Mouse (Mus musculus): ENCODE data around the gene Acox3.

The Acox3 gene

DNA sequence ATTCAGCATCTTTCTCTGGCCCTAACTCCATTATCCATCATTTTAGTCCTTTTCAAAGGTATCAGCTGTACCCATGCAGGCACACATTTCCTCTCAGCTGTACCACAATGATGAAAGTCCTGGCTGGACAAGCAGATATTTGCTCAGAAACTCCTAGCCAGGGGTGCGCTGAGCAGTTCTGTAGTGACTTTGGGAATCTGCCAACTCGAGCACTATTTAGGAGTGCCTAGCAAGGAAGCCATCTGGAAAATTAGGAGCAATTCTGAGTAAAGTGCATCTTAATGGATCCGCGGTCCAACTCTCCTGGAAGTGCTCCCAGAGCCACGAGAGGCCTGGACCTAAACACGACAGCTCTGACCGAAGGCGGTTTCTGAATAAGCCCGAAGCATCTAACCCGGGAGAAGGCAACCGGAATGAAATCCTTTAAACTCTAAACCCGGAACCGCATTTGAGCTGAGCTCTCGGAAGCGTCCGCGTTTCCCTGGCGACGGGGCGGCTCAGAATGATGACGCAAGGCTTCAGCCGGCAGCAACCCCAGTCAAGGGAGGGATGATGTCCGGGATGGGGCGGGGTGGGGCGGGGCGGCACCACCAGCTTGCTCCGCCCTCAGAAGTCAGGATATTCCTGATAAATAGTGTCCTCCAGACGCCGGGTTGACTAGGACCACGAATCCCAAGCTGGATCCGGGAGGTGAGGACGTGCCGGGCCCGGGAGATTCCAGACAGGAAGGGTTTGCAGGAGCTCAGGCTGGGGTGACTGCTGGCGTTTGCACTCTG lies at the start of gene Acox3:
Gene Acox3 (plus strand): TSS at position 596 of the 776 bp plus-strand sequence.
- DNase-seq (ENCODE audit: low read depth, low spot score), result peak; percentile 97

DNA sequence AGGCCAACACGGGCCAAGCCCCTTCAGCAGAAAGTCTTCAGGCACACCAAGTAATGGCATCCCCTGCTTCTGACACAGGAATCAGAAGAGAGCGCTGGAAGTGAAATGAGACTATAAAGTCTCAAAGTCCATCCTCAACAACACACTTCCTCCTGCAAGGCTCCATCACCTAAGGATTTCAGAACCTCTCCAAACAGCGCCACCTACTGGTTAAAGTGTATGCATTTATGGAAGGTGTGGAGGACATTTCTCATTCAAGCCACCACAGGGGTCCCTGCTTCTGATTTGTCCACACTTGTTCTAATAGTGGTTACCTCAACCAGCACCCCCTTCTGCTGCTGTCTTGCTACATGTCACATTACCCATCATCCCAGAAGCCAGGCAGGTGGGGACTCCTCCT lies 46.6 kb upstream of the Acox3 start:
- DNase-seq (ENCODE audit: low read depth, low spot score), result peak; percentile 76

DNA sequence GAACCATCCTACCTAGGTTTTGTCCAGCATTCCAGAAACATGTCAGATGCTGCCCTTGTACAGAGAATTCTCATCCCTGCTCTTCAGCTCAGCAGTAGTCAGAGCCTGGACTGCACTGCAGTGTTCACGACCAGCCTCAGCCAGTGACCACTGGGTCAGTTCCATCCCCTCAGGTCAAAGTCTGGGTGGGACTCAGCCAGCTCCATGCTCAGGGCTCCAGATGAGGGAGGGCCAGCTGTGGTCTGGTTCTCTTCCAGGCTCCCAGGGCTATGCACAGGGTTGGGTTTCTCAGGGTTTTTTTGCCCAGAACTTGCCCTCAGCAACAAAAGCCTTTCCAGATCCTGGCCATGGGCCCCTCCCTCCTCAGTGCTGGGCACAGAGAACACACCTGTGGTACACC lies 45.4 kb upstream of the Acox3 start:
- no peak for DNase-seq (ENCODE audit: low read depth, low spot score)

DNA sequence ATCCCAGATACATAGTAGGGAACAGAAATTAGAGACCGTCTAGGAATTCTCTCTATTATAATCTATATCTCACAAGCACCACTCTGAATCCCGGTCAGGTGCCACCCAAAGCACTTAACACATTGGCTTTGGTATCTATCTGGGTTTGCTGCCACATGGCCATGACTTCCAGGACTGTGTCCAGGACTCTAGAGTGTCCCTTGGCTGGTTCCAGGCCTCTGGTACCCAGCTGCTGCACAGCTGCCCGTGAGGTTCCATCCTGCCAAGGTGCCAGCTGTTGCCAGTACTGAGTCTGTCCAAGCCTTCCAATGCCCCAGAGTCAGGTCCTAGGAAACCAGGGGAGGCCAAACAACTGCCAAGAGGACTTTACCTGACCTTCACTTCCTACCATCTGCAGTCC lies 44.8 kb upstream of the Acox3 start:
- no peak for DNase-seq (ENCODE audit: low read depth, low spot score)

DNA sequence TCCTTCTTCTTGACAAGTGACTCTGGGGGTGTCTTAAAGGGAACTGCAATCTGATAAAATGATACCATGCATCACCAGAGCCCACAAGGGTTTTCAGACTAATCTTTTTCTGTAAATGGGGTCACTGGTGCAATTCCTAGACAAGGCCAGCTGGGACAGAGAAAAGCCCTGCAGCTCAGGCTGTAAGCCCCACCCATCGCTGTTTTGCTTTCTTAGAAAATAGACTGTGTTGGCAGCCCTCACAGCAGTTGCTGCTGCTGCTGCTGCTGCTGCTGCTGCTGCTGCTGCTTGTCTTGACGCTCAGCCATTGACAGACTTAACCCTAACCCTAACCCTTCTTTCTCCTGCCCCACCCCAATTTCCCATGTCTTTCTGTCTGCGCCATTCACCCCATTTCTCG lies 43.3 kb upstream of the Acox3 start:
- DNase-seq (ENCODE audit: low read depth, low spot score), result no peak

DNA sequence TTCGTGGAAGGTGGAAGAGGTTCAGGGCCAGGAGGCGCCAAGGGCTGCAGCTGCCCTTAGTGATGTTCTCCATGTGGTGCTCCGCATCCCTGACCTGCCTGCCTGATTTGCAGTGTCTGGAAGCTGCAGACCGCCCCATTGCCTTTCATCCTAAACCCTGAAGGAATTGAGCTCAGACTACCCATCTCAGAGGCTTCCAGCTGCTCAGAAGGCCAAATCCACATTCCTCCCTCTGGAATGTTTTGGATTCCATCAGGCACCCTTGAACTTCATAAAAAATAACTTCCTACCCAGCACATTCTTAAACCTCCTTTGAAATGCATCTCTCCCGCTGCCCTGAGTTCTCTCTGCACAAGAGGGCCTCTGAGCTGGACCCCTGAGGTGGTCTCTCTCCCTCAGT lies 42.3 kb upstream of the Acox3 start:
- no peak for DNase-seq (ENCODE audit: low read depth, low spot score)

DNA sequence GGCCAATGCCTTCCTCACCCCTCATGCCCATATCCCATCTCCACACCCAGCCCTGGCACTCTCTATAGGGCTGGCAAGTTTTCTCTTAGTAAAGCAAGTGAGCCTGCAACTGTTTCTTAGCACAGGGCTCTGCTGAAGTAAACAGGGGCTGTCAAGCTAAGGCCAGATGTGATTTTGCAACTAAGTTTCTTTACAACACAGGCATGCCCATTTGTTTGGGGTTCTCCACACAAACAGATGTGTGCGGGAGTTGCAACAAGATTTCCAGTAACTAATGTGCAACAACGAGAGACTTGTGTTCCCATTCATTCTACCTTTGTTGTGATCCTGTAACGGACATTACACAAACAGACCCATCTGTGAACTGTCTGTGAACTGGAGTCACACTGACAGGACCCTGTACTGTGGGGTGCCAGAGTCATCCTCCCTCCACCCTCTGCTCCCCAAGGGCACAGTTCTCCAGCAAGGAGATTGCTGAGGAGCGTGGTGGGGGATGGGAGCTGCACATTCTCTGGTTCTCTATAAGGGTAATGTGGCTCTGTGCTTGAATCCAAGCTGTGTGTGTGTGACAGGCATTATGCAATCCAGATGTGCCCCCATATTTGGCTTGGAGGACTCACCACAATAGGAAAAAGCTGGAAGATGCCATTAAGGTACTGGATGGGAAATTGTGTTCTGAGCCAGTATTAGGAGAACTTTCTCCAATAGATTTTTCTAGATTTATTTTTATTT lies 41.6 kb upstream of the Acox3 start:
- DNase-seq (ENCODE audit: low read depth, low spot score), result no peak

DNA sequence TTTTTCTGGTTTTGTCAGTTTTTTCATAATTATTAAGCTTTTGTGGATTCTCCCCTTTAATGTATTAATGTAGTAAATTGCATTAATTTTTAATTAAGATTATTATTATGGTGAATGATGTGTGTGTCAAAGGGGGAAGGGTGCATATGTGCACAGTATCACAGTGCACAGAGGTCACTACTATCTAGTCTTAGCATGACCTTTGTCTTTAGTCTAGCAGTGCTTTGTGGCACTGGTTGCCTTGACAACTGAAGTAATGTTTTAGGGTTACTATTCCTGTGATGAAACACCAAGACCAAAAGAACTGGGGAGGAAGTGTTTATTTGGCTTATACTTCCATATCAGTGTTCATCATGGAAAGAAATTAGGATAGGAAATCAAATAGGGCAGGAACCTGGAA lies 36.7 kb upstream of the Acox3 start:
- DNase-seq (ENCODE audit: low read depth, low spot score), result no peak

DNA sequence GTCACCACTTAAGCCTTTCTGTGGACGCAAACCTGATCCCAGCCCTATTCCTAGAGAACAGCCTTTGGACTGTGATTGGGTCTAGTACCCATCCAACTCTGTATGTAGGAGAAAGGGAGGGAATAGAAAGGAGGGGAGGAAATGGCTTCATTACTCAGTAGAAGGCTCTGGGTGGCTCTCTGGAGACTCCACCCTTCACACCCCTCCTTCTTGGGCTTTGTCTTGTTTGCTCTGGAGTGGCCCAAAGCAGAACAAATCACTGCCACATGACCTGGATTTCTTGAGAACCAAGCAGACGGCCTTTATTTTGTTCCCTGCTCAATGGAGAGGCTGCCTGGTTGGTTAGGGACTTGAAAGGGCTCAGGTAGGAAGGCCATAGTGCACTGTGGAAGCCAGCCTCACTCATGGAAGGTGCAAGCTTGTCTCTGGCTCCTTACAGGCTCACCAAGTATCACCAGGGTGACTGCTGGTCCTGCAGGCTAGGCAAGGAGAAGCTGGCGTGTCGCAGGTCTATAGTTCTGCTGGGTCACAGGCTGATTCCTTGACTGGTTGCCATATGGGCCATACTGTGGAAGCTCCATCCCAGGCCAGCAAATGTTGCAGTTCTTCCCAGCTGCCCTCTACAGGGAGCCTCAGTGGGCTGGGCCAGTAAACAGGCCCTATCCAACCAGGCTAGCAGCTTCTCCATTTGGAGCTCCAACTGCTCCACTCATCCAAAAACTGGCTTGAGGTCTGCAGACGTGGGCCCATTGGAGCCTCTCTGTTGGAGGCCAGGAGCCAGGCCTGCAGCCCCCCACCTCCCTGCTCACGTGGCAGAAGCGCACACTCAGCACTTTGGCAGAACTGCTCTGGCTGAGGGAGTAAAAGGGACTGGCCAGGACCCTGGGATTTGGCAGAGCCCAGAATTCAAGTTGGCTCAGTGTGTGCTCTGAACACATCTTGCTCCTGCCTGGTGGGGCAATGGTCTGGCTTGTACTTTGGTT lies 30.7 kb upstream of the Acox3 start:
- DNase-seq (ENCODE audit: low read depth, low spot score), result peak; percentile 46

DNA sequence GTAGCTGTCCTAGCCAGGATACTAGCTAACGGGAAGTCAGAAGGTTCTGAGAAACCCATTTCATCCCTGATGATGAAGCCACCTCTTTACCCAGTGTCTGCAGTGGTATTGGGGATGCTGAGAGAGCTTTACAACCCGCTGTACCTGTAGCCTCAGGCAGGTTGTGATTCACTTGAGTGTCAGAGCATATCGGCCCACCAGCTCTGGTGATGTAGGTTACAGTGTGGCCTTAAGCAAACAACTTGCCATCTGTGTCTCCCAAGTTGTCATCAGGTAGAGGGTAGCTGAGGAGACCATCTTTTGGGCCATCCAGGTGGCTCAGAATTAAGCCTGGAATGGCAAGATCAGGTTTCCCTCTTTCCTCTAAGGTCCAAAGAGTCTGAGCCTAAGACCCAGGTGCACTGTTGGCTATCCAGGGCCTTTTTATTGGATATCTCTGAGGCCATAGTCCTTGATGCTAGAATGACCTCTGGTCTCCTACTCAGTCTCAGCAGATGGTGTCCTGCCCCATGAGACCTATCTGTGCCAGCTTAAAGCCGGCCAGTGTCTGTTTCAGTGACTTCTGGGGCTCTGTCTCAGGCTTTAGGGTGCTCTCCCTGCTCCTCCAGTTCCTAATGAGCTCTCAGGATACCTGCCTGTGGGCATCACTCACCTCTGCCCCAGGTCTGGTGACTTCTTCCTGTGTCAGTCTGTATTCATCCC lies 29.9 kb upstream of the Acox3 start:
- DNase-seq (ENCODE audit: low read depth, low spot score), result no peak

DNA sequence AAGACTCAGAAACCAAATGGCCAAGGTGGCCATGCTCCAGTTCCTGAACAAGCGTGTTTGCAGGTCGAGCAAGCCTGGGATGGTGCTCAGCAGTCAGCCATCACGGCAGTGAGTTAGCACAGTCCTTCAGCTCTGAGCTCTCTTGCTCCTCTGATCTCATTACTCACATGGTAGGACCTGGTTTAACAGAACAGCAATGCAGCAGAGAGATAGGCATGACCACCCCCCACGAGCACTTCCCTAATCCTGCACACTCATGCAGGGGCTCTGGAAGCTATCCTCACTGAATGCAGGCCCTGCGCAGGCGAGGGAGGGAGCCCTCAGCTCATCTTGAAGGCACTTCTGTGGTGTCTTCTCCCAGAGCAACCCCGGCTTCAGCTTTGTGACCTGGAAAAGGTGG lies 26.4 kb upstream of the Acox3 start:
- no peak for DNase-seq (ENCODE audit: low read depth, low spot score)

DNA sequence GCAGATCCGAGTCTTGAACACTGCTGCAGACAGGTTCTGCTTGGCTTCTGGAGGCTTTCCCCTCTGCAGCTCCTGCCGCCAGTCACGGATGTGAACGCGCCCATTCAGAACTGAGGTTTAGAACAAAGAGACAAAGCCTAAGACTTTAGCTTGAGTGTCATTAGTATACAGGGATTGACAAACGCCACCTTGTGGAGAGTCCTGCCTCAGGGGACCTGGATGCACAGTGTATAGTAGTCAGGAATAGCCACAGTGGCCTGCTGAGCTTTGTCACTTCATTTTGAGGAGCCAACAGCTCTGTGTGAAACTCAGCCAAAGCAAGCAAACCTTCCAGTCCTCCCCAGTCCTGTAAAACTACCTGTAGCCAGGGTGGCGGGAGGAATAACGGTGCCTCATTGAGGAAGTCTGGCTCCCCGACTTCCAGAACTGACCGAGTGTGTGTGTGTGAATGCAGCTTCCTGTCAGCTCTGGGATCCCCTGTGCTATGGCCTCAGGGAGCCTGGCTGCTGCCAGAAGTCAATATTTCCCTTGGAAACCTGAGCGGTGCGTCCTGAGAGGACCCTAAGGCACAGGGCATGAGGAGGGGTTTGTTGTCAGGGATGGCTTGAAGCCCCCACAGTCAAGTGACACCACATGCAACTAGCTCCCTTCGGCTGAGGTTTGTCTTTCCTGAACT lies 24.8 kb upstream of the Acox3 start:
- peak; percentile 74 for DNase-seq (ENCODE audit: low read depth, low spot score)

DNA sequence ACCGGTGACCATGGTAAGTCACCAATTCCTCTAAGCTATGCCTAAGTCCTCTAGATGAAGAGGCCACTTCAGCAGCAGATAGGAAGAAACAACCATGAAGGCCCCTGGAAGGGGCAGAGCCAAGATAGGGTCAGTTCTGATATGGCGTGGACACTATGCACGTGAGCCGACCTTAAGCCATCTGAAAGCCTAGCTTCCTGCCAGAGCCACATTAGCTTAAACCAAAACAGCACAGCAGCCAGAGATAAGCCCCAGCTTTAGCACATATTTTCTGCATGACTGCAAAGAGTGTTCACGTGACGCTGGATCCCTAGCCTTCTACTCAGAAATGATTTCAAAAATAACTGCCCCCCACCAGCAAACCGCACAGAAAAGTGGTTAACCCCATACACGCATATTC lies 23.4 kb upstream of the Acox3 start:
- DNase-seq (ENCODE audit: low read depth, low spot score), result no peak

DNA sequence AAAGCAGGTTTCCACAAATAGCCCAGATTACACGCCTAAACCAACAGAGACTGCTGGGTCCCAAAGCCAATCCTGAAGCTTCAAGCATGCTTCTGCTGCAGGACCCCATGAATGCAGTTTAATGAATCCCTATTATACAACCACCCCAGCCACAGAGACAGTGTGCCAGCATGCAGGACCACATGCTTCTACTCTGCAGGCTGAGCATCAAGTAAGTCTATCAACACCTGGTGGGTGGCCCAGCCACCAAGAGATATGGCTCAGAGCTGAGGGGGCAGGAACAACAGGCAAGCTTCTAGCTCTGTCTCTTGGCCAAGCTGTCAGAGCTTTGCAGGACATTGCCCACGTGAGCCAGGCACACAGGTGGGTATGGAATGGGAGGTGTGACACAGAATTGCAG lies 20.2 kb upstream of the Acox3 start:
- no peak for DNase-seq (ENCODE audit: low read depth, low spot score)

DNA sequence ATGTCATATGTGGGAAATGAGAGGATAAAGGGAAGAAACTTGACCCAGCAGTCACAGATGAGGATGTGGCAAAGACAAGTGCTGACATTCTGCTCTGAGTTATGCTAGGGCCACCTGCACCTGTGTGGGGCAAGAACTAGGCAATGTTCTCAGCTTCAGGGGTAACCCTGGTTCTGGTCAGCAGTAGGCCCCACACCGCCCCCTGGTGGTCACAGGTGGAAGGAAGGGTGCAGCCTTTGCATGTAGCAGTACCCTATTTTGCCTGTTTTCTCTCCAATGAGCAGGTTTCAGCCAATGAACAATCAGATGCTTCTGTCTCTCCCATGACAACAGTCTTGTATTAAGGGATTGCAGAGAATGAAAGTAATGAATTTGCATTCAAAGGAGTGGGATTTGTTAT lies 19.4 kb upstream of the Acox3 start:
- peak; percentile 83 for DNase-seq (ENCODE audit: low read depth, low spot score)

DNA sequence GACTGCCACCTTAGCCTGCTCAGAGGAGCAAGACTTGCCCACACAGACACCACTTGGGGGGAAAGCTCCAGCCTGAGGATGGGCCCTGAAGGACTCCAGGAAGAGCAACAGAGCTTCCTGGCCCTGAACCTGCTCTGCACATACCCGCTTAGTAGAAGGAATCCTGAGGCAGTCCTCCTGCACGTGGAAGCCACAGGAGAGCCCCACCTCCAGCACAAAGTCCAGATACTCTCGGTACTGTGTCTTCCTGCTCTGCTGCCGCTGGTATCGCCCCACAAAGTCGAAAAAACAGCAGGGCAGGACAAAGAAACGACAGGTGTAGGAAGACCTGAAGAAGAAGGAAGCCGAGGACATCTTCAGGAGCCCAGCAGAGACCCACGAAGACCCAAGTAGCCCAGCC lies 17.6 kb upstream of the Acox3 start:
- DNase-seq (ENCODE audit: low read depth, low spot score), result no peak

DNA sequence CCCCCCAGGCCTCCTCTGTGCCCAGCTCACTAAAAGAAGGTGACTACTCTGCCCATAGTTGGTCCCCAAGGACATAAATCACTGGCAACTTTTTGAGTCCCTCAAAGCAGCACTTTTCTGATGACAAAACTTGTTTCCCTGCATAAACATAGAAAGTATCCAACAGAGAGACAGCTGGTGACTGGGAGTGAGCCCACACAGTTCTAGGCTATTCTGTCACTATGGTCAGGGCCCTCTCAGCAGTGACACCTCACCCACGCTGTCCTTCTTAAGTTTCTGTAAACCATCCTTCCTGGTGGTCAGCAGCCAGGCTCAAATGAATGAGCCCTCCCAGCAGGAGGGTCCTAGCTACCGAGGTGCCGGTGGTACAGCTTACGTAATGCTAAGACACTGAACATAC lies 16.2 kb upstream of the Acox3 start:
- DNase-seq (ENCODE audit: low read depth, low spot score), result no peak

DNA sequence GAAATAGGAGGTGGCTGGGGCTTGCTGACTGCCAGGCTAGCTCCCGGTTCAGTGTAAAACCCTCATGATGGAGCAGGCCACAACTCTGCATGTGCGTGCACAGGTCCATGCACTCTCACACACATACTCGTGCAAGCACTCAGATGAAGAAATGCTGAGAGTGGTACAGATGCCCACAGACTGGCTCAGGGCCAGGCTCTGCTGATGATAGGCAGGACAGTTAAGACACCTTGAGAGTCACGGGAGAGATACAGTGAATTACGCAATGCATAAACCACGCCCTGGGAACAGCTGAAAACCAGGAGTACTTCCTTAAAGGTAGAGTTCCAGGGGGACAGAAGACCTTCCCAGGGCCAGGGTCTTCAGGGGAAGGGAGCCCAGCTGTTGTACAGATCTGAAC lies 11.3 kb upstream of the Acox3 start:
- DNase-seq (ENCODE audit: low read depth, low spot score), result no peak

DNA sequence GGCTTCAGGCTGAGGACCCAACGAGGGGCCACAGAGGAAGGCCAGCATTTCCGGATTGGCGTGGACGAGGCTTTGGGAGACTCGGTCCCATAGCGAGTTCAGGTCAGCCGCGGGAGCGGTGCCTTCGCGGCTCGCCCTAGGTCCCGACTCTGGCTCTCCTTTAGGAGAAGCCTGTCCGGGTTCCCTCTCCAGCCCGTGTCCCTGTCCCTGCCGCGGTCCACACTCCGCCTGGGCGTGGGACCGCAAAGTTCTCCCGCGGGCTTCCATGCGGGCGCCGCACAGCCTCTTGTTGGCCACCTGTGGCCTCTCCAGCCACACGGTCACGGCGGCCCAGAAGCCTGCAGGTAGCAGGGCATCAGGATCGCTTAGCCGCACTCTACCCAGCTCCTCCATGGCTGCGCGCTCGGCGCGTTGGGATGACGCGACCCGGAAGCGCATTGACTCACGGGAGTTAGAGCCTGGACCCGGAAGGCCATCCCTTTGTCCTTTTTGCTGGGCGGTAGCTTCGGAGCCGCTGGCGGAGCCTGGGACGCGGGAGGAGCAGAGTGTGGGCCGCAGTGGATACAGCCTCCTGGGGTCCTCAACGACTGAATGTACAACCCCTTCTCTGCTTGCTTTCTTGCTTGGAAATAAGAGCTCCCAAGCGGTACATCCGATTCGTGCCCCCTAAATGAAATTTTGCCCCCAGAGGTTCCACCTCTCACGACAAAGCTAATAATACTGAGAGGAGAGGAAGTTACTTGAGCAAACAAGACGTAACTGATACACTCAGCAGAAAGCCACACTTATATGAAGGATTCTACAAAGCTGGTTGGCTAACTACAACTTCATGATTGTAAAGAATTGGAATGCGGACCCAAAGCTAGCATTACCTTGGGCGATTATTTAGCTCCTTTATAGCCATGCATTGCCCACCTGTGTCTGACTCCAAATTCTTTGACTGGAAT lies 7.9 kb upstream of the Acox3 start, which contains the start of gene Trmt44:
Gene Trmt44 (minus strand): TSS at position 418 of the 947 bp plus-strand sequence.
- DNase-seq (ENCODE audit: low read depth, low spot score), result peak; percentile 94

All from ZHBTc4 (cell line).